ENCODE assay signal across 29 mouse cellular contexts in genomic region chr3:5088867-5089266, GRCm38 (mm10).
DNase-seq lines count a peak whose midpoint lies in the region; ATAC-seq lines count a peak whose summit lies in the region.
"Had no signal": no experiment of that assay in that cellular context is flagged by ENCODE, and none has a peak within 500 bp of the region (broad histone marks: within the 10 kb centered on the region; RNA-seq: fewer than 3 reads in every experiment).

No protein-coding gene starts in this region.

- peak; percentile 3 for DNase-seq in kidney, postnatal 10 days
- no peak for DNase-seq in kidney, adult 18-20 months
- peak; percentile 62 for DNase-seq in 3T3-L1 (ENCODE audit: low read depth, low spot score)
- DNase-seq in adipocyte (ENCODE audit: low spot score): peak; percentile 40
- DNase-seq in right cerebral cortex, postnatal 36 days (ENCODE audit: low spot score in 2 of 2): no peak
- DNase-seq in cerebellum, postnatal 10 days: no peak
- DNase-seq: adrenal gland, postnatal 10 days; cerebellum, adult 11 months; cerebellum, adult 9-10 months; embryo, embryonic 11 days; gastrocnemius, postnatal 14 days; heart, postnatal 4 days; kidney, adult 9 months; kidney, postnatal 36 days; left cerebral cortex, postnatal 4 days; right cerebral cortex, adult 18-20 months; right cerebral cortex, postnatal 4 days; thymus, adult 18-20 months; thymus, postnatal 25 days had no signal

- H3K4me3 ChIP-seq in limb, embryonic 15.5 days: no peak overlapping the region
- H3K4me3 ChIP-seq: embryonic facial prominence, embryonic 13.5 days; heart, embryonic 12.5 days; hindbrain, embryonic 13.5 days; neural tube, embryonic 12.5 days had no signal

- H3K4me2 ChIP-seq in limb, embryonic 15.5 days: no peak overlapping the region
- H3K4me2 ChIP-seq: embryonic facial prominence, embryonic 13.5 days; heart, embryonic 12.5 days; hindbrain, embryonic 13.5 days; liver, embryonic 11.5 days; midbrain, embryonic 11.5 days; neural tube, embryonic 12.5 days had no signal

- H3K36me3 ChIP-seq in limb, embryonic 15.5 days: no peaks in the 10 kb centered on the region
- H3K36me3 ChIP-seq: embryonic facial prominence, embryonic 13.5 days; heart, embryonic 12.5 days; hindbrain, embryonic 13.5 days; neural tube, embryonic 12.5 days had no signal

- H3K9me3 ChIP-seq in limb, embryonic 15.5 days: no peaks in the 10 kb centered on the region
- H3K9me3 ChIP-seq: embryonic facial prominence, embryonic 13.5 days; heart, embryonic 12.5 days; hindbrain, embryonic 13.5 days; neural tube, embryonic 12.5 days had no signal

- H3K9ac ChIP-seq in limb, embryonic 15.5 days: no peak overlapping the region
- H3K9ac ChIP-seq: embryonic facial prominence, embryonic 13.5 days; heart, embryonic 12.5 days; hindbrain, embryonic 13.5 days; neural tube, embryonic 12.5 days had no signal

- WGBS in limb, embryonic 15.5 days: 21% methylated on average over 1 of the region's 1 CpGs

- peak overlapping the region; percentile 74; the same call in 1 of the 2 replicates for H3K27ac ChIP-seq in limb, embryonic 15.5 days
- H3K27ac ChIP-seq: hindbrain, embryonic 13.5 days; neural tube, embryonic 12.5 days; stomach, postnatal 0 days had no signal

- H3K4me1 ChIP-seq in limb, embryonic 15.5 days: peaks cover 9% of the 10 kb centered on the region; the same call in 1 of the 2 replicates
- H3K4me1 ChIP-seq: heart, embryonic 12.5 days had no signal

- peak; percentile 80 for ATAC-seq in limb, embryonic 15.5 days (ENCODE audit: insufficient number of reproducible peaks, low FRiP score, low TSS enrichment, low read depth)
- ATAC-seq: forebrain, embryonic 14.5 days; intestine, embryonic 16.5 days had no signal

- no peaks in the 10 kb centered on the region for H3K27me3 ChIP-seq in limb, embryonic 15.5 days
- H3K27me3 ChIP-seq: embryonic facial prominence, embryonic 13.5 days; heart, embryonic 12.5 days; hindbrain, embryonic 13.5 days; neural tube, embryonic 12.5 days had no signal

Comparison
In these comparisons a context has a peak if more than half of its experiments do, and no peak if none do; other contexts are left out.
1. DNase-seq: peak in kidney, postnatal 10 days (single experiment), 3T3-L1 (single experiment) and adipocyte (single experiment); none in kidney, adult 18-20 months (single experiment), right cerebral cortex, postnatal 36 days (0 of 2) and cerebellum, postnatal 10 days (0 of 2).